Mouse (Mus musculus) embryonic fibroblast, embryonic 13.5 days (primary cell): ENCODE measurements around the gene B2m. TPM values are rescaled to one million over a fixed set of nuclear protein-coding genes. Genes with fewer than 3 reads are reported as not detected.

ENCODE experiments used
- H3K27ac ChIP-seq: 2 replicates; pipeline ENCODE4 v1.5.1; 2012; ENCODE audit warnings: low read length, control low read depth, inconsistent platforms; ENCODE audit not compliant: insufficient read depth
- H3K4me1 ChIP-seq: 2 replicates; pipeline ENCODE4 v1.6.1; 2011; ENCODE audit warnings: low read length; ENCODE audit not compliant: control insufficient read depth, insufficient read depth
- H3K4me3 ChIP-seq: 2 replicates; pipeline ENCODE4 v1.5.1; 2011; ENCODE audit warnings: mild to moderate bottlenecking, control low read depth, low read length; ENCODE audit not compliant: insufficient read depth
- CTCF ChIP-seq: IDR thresholded peaks from 2 replicates; pipeline ENCODE4 v1.5.1; 2011; ENCODE audit warnings: mild to moderate bottlenecking, control low read depth, low read length, moderate library complexity, borderline replicate concordance; ENCODE audit not compliant: insufficient read depth
- POLR2A ChIP-seq: IDR thresholded peaks from 2 replicates; pipeline ENCODE4 v1.6.1; 2011; ENCODE audit warnings: low read depth, mild to moderate bottlenecking, control low read depth, low read length, moderate library complexity
- polyA plus RNA-seq: library from polyadenylated mRNA; stranded (reverse); fragments of >200 nt; gene quantifications from 2 replicates; pipeline ENCODE4 v1.2.4, GENCODE M21; 2011; ENCODE audit warnings: low read depth; ENCODE audit not compliant: missing spikeins, insufficient read length

The B2m gene
- polyA plus RNA-seq, 1 experiment, result 1,672 TPM

DNA sequence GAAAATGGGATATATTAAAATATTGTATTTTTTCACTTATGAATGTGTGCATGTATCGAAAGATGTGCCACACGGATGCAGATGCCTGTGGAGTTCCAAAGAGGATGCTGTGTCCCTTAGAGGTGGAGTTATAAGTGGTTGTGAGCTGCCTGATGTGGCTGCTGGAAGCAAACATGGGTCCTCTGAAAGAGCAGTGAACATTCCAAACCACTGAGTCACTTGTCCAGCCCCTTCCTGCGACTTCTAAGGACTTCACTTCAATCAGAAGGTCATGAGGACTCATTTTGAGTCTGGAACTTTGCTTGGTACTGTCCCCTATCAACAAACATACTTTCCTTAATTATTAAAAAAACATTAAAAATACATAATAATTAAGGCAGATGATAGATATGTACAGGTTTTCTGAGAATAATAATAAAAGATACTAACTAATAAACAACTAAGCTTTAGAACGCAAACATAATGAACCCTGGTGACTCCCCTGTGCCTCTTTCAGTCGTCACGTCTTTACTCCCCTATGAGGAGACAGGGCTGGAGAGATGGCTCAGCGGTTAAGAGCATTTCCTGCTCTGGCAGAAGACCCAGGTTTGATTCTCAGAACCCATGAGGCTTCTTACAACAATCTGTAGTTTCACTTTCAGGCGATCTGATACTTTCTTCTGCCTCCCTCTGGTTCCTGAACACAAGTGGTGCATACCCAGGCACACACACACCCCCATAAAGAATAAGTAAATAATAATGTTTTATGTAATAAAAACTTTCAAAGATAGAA is 32.8 kb downstream of the B2m start:
- H3K4me3 ChIP-seq, result no peak overlapping the region
- no peak overlapping the region for H3K27ac ChIP-seq
- TF ChIP-seq POLR2A, result no peak
- no peak for TF ChIP-seq CTCF
- no peaks in the 10 kb centered on the region for H3K4me1 ChIP-seq

DNA sequence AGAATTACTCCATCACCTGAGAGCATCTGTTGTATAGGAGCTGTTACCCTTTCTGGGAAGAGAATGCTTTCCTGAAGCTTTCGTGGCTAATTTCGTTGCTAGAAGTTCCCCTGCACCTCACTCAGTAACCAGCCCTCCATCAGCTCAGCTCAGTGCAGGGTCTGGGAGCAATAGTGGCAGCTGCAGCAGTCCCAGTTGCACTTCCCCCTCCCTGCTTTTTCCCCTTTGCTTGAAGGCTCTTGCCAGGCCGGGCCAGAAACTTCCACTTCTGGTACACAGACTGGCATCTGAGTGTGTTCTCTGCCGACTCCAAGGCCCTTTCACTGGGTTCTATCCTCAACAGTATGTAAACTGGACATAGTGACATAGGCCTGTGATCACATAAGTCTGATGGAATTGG is 37.6 kb downstream of the B2m start:
- H3K27ac ChIP-seq, result no peak overlapping the region
- TF ChIP-seq CTCF (no peak), POLR2A (no peak)
- no peak overlapping the region for H3K4me3 ChIP-seq
- no peaks in the 10 kb centered on the region for H3K4me1 ChIP-seq

DNA sequence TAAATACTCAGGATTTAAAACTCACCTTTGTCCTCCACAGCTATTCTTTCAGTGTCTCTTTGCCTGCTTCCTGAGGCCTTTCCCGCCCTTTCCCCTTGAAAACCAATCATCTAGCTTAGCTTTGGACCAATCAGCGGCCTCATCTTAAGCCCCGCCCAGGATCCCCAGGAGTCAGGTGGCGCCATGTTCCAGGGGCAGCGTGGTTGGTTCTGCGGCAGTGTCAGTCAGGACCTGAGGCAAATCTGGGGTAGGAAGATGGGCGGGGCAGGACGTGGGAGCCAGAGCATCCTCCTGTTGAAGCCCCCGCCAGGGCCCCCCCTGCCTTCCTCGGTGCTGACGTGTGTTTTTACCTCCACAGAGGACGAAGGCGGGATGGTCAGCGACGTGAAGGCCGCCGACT is 38.6 kb downstream of the B2m start, which contains the start of the genes Patl2 and Terb2:
Patl2 (minus strand) TSS at position 84 of the 400 bp plus-strand sequence.
Terb2 (plus strand) TSS at position 167 of the 400 bp plus-strand sequence.
- TF ChIP-seq CTCF (no peak), POLR2A (no peak)

DNA sequence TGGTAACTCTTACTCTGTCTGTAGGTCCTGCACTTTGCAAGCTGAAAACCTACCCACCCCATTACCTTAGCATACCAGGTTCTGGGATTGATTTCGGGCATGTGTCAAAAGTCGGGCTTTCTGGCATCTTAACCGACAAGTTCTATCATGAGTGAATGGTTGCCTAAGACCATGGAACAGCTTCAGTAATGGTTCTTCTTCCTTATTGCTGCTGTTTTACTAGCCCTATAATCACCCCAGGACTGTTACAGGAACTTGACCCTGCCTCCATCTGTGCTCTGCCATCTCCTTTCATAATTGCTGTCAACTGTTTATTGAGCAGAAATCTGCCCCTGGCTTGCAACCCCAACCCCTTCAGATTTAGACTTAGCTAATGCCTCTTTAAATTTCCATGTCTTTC is 39.3 kb downstream of the B2m start:
- Histone ChIP-seq H3K4me1 (no peaks in the 10 kb centered on the region), H3K4me3 (no peak overlapping the region), H3K27ac (no peak overlapping the region)
- TF ChIP-seq POLR2A (no peak), CTCF (no peak)

More for the DNA sequence above, 38.6 kb downstream of the B2m start, which contains the start of the genes Patl2 and Terb2:
- Histone ChIP-seq H3K4me3 (no peak within 1 kb of the TSS), H3K27ac (no peak within 1 kb of the TSS), H3K4me1 (no peaks in the 10 kb centered on the region)

DNA sequence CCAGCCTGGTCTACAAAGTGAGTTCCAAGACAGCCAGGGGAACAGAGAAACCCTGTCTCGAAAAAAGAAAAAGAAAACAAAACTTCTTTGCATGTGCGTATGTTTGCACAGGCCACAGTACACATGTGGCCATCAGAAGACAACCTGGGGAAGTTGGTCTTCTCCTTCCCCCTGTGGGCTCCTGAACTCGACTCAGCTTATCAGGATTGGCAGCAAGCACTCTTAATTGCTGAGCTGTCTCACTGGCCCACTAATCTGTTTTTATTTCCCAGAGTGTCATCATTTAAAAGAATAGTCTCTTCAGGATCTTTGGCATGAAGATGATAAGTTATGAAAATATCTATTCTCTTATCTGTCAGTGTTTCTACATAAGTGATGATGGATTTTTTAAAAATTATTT is 44.4 kb downstream of the B2m start:
- Histone ChIP-seq H3K4me1 (no peaks in the 10 kb centered on the region), H3K4me3 (no peak overlapping the region), H3K27ac (no peak overlapping the region)
- TF ChIP-seq POLR2A (no peak), CTCF (no peak)

DNA sequence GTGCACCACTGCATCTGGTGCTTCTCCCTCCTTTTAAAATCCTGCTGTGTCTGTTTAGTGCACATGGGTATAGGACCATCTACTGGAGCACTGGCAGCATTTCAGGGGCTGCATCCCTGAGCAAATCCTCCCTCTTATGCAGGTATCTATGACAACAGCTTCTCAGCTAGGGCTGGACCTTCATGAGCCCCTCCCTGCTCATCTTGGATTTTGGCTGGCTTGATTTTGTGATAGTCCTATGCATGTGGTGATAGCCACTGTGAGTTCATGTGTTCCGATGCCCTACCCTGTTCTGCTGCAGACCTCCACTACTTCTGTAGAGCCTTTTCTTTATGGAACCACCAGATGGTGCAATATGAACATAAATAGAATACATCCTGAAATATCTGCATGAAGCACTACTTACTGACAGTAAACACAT is 47.0 kb downstream of the B2m start:
- TF ChIP-seq CTCF (no peak), POLR2A (no peak)
- Histone ChIP-seq H3K4me3 (no peak overlapping the region), H3K27ac (no peak overlapping the region), H3K4me1 (no peaks in the 10 kb centered on the region)

DNA sequence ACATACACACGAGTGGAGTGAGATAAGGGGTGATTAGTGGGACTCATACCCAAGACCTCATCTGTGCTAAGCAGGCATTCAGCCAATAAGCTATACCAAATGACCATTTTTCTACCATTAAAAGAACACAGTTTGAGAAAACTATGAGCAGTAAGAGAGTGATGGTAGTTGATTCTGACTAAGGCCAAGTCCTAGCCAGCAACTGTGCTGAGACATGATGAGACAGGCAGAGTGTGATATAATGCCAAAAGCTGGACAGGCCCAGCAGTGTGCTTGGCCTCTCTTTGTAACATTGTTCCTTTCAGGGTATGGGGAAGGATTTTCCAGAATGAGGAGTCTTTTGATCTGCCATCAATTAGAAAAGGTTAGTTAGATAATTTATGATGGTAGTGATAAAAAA is 54.0 kb downstream of the B2m start:
- Histone ChIP-seq H3K4me3 (no peak overlapping the region), H3K4me1 (no peaks in the 10 kb centered on the region), H3K27ac (no peak overlapping the region)
- TF ChIP-seq POLR2A, result no peak
- TF ChIP-seq CTCF, result no peak

Other genes starting within 250 kb of the B2m start
- gene Ctdspl2, start 191.7 kb upstream of the B2m start, polyA plus RNA-seq, result 31.6 and 49.9 TPM in 2 replicates
- not detected in 2 replicates for gene Mageb3, start 191.6 kb upstream of the B2m start, polyA plus RNA-seq
- 10.0 and 12.2 TPM in 2 replicates for gene Eif3j1, start 119.1 kb upstream of the B2m start, polyA plus RNA-seq
- gene Spg11, start 29.3 kb upstream of the B2m start, polyA plus RNA-seq, result 21.0 and 21.7 TPM in 2 replicates
- gene Trim69, start 13.0 kb downstream of the B2m start, polyA plus RNA-seq, result 0.37 and 0.68 TPM in 2 replicates
- not detected in 2 replicates for gene Patl2, start 38.5 kb downstream of the B2m start, polyA plus RNA-seq
- not detected in 2 replicates for gene Terb2, start 38.6 kb downstream of the B2m start, polyA plus RNA-seq
- 10.0 and 17.9 TPM in 2 replicates for gene Sord, start 87.1 kb downstream of the B2m start, polyA plus RNA-seq
- not detected in 2 replicates for gene Duox2, start 150.8 kb downstream of the B2m start, polyA plus RNA-seq
- not detected in 2 replicates for gene Duoxa2, start 151.2 kb downstream of the B2m start, polyA plus RNA-seq
- gene Duoxa1, start 166.0 kb downstream of the B2m start, polyA plus RNA-seq, result 0.48 and 0.58 TPM in 2 replicates
- gene Duox1, start 168.0 kb downstream of the B2m start, polyA plus RNA-seq, result not detected in 2 replicates
- gene Shf, start 221.5 kb downstream of the B2m start, polyA plus RNA-seq, result 10.6 and 12.3 TPM in 2 replicates